Mouse (Mus musculus) brain, embryonic 14.5 days (tissue): Measurements from ENCODE around the gene Ikzf2.

ENCODE experiments used
- CTCF ChIP-seq: fragments of 200-500 bp; IDR thresholded peaks from 2 replicates; pipeline ENCODE4 v1.5.1; 2012; ENCODE audit warnings: inconsistent platforms, mild to moderate bottlenecking, moderate library complexity, borderline replicate concordance; ENCODE audit not compliant: insufficient read depth, insufficient read length; ENCODE audit errors: extremely low read depth
- POLR2A ChIP-seq: fragments of 200-500 bp; IDR thresholded peaks from 2 replicates; pipeline ENCODE4 v1.6.1; 2012; ENCODE audit warnings: mild to moderate bottlenecking, inconsistent platforms, borderline replicate concordance; ENCODE audit not compliant: poor library complexity, insufficient read depth, insufficient read length, severe bottlenecking; ENCODE audit errors: extremely low read depth

GRCm38 (mm10) chr1:69537619-69538018 lies 149.4 kb downstream of the Ikzf2 start:
- TF ChIP-seq CTCF (no peak), POLR2A (no peak)
